Mouse (Mus musculus) G1E (cell line): ENCODE results near the gene Snap91. TPM values are rescaled to one million over a fixed set of nuclear protein-coding genes. Genes with fewer than 3 reads are reported as not detected.
A peak's percentile ranks its signal among the peaks of the same experiment; 100 is the strongest.

ENCODE experiments used
- ATAC-seq: 2 replicates; pipeline ENCODE4 v1.8.0; 2016; ENCODE audit warnings: mild to moderate bottlenecking; ENCODE audit not compliant: insufficient number of reproducible peaks, poor library complexity, low FRiP score, severe bottlenecking; ENCODE audit errors: extremely low read depth
- DNase-seq: peaks from one replicate; pipeline ENCODE4 v3.0.0; 2012; ENCODE audit warnings: low spot score
- H3K27me3 ChIP-seq: 2 replicates; pipeline ENCODE4 v1.6.1; 2012; ENCODE audit warnings: mild to moderate bottlenecking, low read length, inconsistent platforms; ENCODE audit not compliant: insufficient read depth
- H3K36me3 ChIP-seq: replicated peaks from 2 replicates; pipeline ENCODE3; 2012; ENCODE audit warnings: mild to moderate bottlenecking, inconsistent platforms
- H3K4me1 ChIP-seq: 2 replicates; pipeline ENCODE4 v1.6.1; 2012; ENCODE audit warnings: low read depth, low read length, inconsistent platforms, mixed read lengths; ENCODE audit not compliant: insufficient read depth
- H3K4me3 ChIP-seq: 2 replicates; pipeline ENCODE4 v1.5.1; 2012; ENCODE audit warnings: low read depth, mild to moderate bottlenecking, inconsistent platforms, low read length, moderate library complexity, mixed read lengths
- H3K9me3 ChIP-seq: replicated peaks from 2 replicates; pipeline ENCODE4 v1.6.1; 2012; ENCODE audit warnings: inconsistent platforms
- CTCF ChIP-seq: IDR thresholded peaks from 2 replicates; pipeline ENCODE4 v1.5.1; 2012; ENCODE audit warnings: low read depth, low read length, inconsistent platforms, mixed read lengths
- GATA1 ChIP-seq: IDR thresholded peaks from 2 replicates; pipeline ENCODE4 v1.6.1; 2012; ENCODE audit warnings: borderline replicate concordance, low read length, inconsistent platforms, mixed read lengths
- GATA2 ChIP-seq: IDR thresholded peaks from 2 replicates; pipeline ENCODE4 v1.6.1; 2012; ENCODE audit warnings: low read depth, low read length, inconsistent platforms, borderline replicate concordance
- POLR2AphosphoS5 ChIP-seq: IDR thresholded peaks from 2 replicates; pipeline ENCODE4 v1.6.1; 2012; ENCODE audit warnings: low read depth, low read length, inconsistent platforms; ENCODE audit not compliant: insufficient replicate concordance
- TAL1 ChIP-seq: conservative IDR thresholded peaks from 2 replicates; pipeline ENCODE4 v1.6.1; 2012; ENCODE audit warnings: low read depth, low read length, inconsistent platforms, mixed read lengths
- polyA plus RNA-seq: library from polyadenylated mRNA; stranded (reverse); fragments of >175 nt; gene quantifications from 2 replicates; pipeline ENCODE4 v1.2.3, GENCODE M21; 2012
- total RNA-seq, 2 experiments: library from RNA; stranded (forward) in 1 of 2; stranded (reverse) in 1 of 2; fragments of 200-1000 nt in 1 of 2; fragments of >200 nt in 1 of 2; fragmentation: Nextera tagmentation in 1 of 2; gene quantifications; 2 replicates each; pipeline ENCODE4 v1.2.3; 2014 to 2017

Gene Snap91
- total and polyA plus RNA-seq, 3 experiments: 0.05 TPM; not detected in 2

- Histone ChIP-seq H3K36me3 (no peaks in the 10 kb centered on the region), H3K27me3 (peaks cover 4% of the 10 kb centered on the region; the same call in 1 of the 2 replicates), H3K4me1 (no peaks in the 10 kb centered on the region), H3K9me3 (no peaks in the 10 kb centered on the region), H3K4me3 (no peak overlapping the region)
- ATAC-seq (no peak), DNase-seq (no peak)
- no peak for TF ChIP-seq CTCF
- no peak for TF ChIP-seq POLR2AphosphoS5
- no peak for TF ChIP-seq TAL1
- no peak for TF ChIP-seq GATA2
- TF ChIP-seq GATA1: no peak
These were observed 107.6 kb downstream of the Snap91 start for GRCm38 (mm10) chr9:86772897-86773296.

DNA sequence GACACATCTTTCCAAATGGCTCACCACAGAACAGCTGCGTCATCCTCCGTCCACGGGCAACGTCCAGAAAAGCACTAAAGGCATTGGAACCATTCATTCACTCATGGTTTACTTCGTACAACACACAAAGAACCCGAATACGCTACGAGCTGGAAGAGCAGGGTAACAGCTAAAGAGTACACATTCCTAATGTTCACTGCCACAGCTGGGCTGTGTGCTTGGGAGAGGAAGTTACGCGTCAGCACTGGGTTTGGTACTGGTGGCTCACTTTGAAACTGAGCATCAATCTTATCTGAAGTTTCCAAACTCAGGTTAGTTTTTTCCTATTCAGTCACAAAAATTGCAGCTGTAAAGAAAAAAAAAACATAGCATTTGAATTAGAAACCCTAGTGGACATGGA lies 113.5 kb downstream of the Snap91 start:
- no peak for TF ChIP-seq TAL1
- no peak for TF ChIP-seq GATA2
- TF ChIP-seq GATA1: no peak
- TF ChIP-seq POLR2AphosphoS5: no peak
- no peak for TF ChIP-seq CTCF
- ATAC-seq (no peak), DNase-seq (no peak)
- Histone ChIP-seq H3K4me3 (no peak overlapping the region), H3K27me3 (0 out of 2 replicates have a peak, but pooled peaks cover 5% of the 10 kb centered on the region), H3K36me3 (no peaks in the 10 kb centered on the region), H3K4me1 (no peaks in the 10 kb centered on the region), H3K9me3 (no peaks in the 10 kb centered on the region)

DNA sequence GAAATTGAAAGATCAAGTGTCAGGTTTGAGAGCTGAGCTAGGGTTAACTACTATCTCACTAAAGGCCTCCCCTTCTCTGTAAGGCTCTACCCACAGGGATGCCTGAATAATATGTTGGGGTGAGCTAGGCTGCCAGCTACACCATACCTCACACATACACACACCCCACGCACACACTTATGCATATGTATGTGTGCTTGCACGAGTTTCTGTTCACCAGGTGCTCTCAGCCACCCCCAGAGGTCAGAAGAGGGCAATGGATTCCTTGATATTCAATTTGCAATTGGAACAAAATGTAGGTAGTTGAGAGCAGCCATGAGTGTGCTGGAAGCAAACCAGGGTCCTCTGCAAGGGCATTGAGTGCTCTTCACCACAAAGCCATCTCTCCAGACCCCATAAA lies 116.5 kb downstream of the Snap91 start:
- Histone ChIP-seq H3K27me3 (0 out of 2 replicates have a peak, but pooled peaks cover 5% of the 10 kb centered on the region), H3K9me3 (no peaks in the 10 kb centered on the region), H3K4me3 (no peak overlapping the region), H3K36me3 (no peaks in the 10 kb centered on the region), H3K4me1 (no peaks in the 10 kb centered on the region)
- TF ChIP-seq POLR2AphosphoS5 (no peak), GATA1 (no peak), CTCF (no peak), TAL1 (no peak), GATA2 (no peak)
- DNase-seq (no peak), ATAC-seq (no peak)

GRCm38 (mm10) chr9:86762477-86763376 lies 117.7 kb downstream of the Snap91 start:
- DNase-seq (no peak), ATAC-seq (no peak)
- TF ChIP-seq GATA2 (no peak), CTCF (no peak), TAL1 (no peak)
- Histone ChIP-seq H3K9me3 (no peaks in the 10 kb centered on the region), H3K36me3 (no peaks in the 10 kb centered on the region), H3K4me3 (no peak overlapping the region), H3K27me3 (0 out of 2 replicates have a peak, but pooled peaks cover 2% of the 10 kb centered on the region), H3K4me1 (no peaks in the 10 kb centered on the region)

DNA sequence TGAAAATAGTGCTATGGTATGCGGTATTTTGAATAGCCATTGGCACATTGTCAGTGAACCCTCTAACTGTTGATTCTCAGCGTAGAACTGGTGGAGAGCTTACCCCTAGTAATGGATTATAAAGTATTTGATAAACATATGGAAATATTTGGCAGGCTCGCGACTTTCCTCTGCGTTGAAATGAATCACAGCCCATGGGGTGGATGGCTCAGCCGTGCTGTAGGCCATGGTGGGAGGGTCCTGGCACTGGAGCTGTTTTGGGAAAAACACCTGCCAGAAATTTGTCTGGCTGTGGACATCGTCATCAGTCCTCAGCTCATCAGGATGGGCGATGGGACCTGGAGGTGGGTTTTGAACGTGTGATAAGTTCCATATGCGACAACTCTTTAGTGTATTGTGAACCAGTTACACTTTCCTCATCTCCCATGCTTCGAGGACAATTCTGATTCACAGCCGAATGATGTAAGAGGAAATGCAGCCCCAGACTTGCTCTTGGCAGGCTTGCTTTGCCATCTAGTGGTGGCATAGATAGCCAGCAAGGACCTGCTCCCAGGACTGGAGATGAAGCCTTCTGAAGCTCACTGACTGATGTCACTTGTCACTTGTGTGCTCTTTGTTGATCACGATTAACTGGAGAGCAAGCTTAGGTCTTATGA lies 134.4 kb downstream of the Snap91 start:
- Histone ChIP-seq H3K36me3 (no peaks in the 10 kb centered on the region), H3K27me3 (peaks cover 7% of the 10 kb centered on the region; the same call in 1 of the 2 replicates), H3K4me3 (no peak overlapping the region), H3K9me3 (no peaks in the 10 kb centered on the region), H3K4me1 (no peaks in the 10 kb centered on the region)
- DNase-seq: no peak
- ATAC-seq: peak; percentile 34; the same call in 1 of the 2 replicates
- TF ChIP-seq GATA1: no peak
- no peak for TF ChIP-seq TAL1
- TF ChIP-seq GATA2: no peak
- no peak for TF ChIP-seq POLR2AphosphoS5

DNA sequence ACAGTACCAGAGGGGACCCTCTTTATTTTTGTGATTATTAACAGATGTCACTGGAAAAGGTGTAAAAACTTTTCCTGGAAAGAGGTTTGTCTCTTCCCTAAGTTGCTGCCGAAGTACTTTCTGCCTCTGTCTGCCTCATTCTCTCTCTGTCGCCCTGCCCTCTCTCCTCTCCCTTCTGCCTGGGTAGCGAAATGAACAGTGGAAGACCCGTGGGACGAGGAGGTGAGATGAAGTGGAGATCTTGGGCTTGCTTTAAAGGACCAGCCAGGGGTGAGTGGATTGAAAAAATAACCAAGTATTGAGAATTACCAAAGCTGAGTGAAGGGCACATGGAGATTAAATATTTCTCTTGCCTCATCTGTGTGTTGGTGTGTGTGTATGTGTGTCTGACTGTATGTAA lies 136.4 kb downstream of the Snap91 start:
- Histone ChIP-seq H3K9me3 (no peaks in the 10 kb centered on the region), H3K4me1 (no peaks in the 10 kb centered on the region), H3K4me3 (no peak overlapping the region), H3K27me3 (peaks cover 7% of the 10 kb centered on the region; the same call in 1 of the 2 replicates), H3K36me3 (no peaks in the 10 kb centered on the region)
- ATAC-seq (no peak), DNase-seq (no peak)
- no peak for TF ChIP-seq TAL1
- no peak for TF ChIP-seq GATA2
- TF ChIP-seq GATA1: no peak
- no peak for TF ChIP-seq POLR2AphosphoS5
- no peak for TF ChIP-seq CTCF
